Mouse (Mus musculus): ENCODE measurements around the gene Lrrc8c. TPM values are rescaled to one million over a fixed set of nuclear protein-coding genes. Genes with fewer than 3 reads are reported as not detected.
"Not testable (repeated sequence)": the region's sequence is repeated elsewhere in the genome, so short reads cannot be mapped to it uniquely, and the experiment has no call there.

Gene Lrrc8c
- polyA plus RNA-seq, 1 experiment = 3.0 TPM

DNA sequence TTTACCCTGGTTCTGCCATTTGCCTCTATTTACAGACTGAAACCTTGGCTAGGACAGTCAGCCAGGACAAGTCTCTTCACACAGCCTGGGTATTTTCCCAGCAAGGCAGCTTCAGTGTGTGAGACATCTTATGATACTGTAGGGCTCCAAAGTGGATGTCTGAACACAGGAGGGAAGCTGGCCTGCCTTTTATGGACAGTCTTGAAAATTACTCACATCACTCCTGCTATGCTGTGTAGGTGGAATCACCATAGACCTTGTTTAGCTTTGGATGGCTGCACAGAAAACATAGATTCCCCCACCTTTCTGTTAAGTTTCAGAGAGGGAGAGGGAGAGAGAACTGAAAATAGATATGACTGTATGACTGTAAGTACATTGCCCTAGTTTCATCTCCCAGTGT, 99.3 kb downstream of the Lrrc8c start:
- H3K27ac ChIP-seq (replicated peaks; ENCODE audit: low read depth, low read length) = no peak overlapping the region
- H3K4me3 ChIP-seq (ENCODE audit: insufficient read depth, low read depth, low read length) = no peak overlapping the region
- peaks cover 40% of the 10 kb centered on the region for H3K4me1 ChIP-seq (ENCODE audit: control insufficient read depth, insufficient read depth, insufficient read length, low read length)

DNA sequence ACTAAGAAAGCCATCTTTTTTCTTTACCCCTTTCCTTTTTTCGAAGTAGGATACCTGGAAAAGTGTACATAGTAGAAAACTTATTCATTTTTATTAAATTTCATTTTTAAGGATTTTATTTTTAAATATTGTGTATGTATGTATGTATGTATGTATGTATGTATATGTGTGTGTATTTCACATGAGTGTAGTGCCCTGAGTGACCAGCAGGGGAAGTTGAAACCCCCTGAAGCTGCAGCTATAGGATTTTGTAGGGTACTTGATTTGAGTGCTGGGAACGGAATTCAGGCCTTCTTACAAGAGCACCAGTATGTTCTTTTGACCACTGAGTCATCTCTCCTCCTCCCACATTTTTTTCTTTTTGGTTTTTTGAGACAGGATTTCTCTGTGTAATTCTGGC, 100.5 kb downstream of the Lrrc8c start:
- peaks cover 46% of the 10 kb centered on the region for H3K4me1 ChIP-seq (ENCODE audit: control insufficient read depth, insufficient read depth, insufficient read length, low read length)
- peak overlapping the region; percentile 84 for H3K27ac ChIP-seq (replicated peaks; ENCODE audit: low read depth, low read length)
- no peak overlapping the region for H3K4me3 ChIP-seq (ENCODE audit: insufficient read depth, low read depth, low read length)

GRCm38 (mm10) chr5:105620505-105621116, 101.4 kb downstream of the Lrrc8c start:
- no peak overlapping the region for H3K4me3 ChIP-seq (ENCODE audit: insufficient read depth, low read depth, low read length)
- peak overlapping the region; percentile 100 for H3K27ac ChIP-seq (replicated peaks; ENCODE audit: low read depth, low read length)
- H3K4me1 ChIP-seq (ENCODE audit: control insufficient read depth, insufficient read depth, insufficient read length, low read length) = peaks cover 49% of the 10 kb centered on the region

DNA sequence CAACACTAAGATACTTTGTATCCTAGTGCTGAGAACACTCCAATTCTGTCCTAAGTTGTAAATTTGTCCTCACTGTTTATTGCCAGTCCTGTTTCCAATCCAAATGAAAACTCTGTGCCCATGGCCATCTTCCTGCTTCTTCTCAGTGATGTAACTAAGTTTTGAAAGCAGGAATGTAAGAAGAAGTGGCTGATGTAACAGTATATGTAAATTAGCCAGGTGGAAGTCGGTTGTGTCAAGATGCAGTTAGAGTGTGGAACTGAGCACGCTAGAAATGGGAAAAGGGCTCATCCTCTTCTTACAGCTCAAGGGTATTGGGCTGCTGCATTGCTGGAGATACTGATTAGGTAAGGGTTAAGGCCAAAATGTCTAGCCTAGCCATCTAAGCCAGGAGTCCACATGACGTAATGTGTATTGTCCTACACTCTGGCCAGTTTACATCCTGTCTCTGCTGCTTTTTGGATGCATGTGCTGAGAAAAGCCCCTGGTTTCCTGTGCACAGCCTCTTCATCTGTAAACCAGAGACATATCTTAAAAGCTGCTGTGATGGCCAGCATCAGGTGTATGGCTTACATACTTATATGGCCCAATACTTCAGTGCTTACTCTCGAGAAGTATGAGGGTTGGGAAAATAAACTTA, 104.0 kb downstream of the Lrrc8c start:
- peak overlapping the region; percentile 100 for H3K27ac ChIP-seq (replicated peaks; ENCODE audit: low read depth, low read length)
- H3K4me1 ChIP-seq (ENCODE audit: control insufficient read depth, insufficient read depth, insufficient read length, low read length) = peaks cover 47% of the 10 kb centered on the region
- no peak overlapping the region for H3K4me3 ChIP-seq (ENCODE audit: insufficient read depth, low read depth, low read length)

DNA sequence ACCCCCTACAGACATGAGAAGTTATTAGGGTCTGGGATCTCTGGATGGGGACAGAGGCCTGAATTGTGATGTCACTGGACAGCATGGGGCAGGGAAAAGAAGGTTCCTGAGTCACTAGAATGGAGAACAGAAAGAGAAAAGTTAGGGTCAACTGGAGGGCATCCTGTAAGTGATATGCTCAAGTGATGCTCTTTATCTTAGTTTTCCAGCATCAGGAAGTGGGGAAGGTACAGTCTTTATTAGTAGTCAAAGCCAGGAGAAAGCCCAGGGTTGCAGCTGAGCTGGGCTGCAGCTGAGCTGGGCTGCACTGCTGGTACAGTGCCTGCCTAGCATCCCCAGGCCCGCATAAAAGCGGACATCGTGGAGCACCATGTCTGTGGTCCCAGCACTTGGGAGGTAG, 105.1 kb downstream of the Lrrc8c start:
- peak overlapping the region; percentile 100 for H3K27ac ChIP-seq (replicated peaks; ENCODE audit: low read depth, low read length)
- H3K4me1 ChIP-seq (ENCODE audit: control insufficient read depth, insufficient read depth, insufficient read length, low read length) = peaks cover 47% of the 10 kb centered on the region
- no peak overlapping the region for H3K4me3 ChIP-seq (ENCODE audit: insufficient read depth, low read depth, low read length)

GRCm38 (mm10) chr5:105625504-105626150, 106.4 kb downstream of the Lrrc8c start:
- Histone ChIP-seq H3K4me3 (ENCODE audit: insufficient read depth, low read depth, low read length) (no peak overlapping the region), H3K4me1 (ENCODE audit: control insufficient read depth, insufficient read depth, insufficient read length, low read length) (peaks cover 45% of the 10 kb centered on the region), H3K27ac (replicated peaks; ENCODE audit: low read depth, low read length) (peak overlapping the region; percentile 100)

DNA sequence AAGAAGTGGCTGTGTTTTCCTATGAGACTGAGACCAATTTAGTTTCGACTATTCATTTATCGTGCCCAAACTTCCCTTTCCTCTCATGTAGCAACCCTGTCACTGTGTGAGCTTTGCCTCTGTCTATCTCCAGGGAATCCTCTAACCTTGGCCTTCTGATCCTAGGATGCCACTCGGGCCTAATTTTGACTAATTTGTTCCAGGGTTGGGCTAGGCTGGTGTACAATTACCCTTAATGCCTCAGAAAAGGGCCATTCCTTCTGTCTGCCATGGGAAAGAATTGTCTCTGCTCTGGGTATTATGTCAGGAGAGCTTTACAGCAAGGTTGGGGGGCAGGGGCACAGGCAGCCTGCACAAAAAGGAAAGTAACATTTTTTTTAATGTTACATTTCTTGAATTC, 107.2 kb downstream of the Lrrc8c start:
- Histone ChIP-seq H3K27ac (replicated peaks; ENCODE audit: low read depth, low read length) (peak overlapping the region; percentile 100), H3K4me1 (ENCODE audit: control insufficient read depth, insufficient read depth, insufficient read length, low read length) (peaks cover 41% of the 10 kb centered on the region), H3K4me3 (ENCODE audit: insufficient read depth, low read depth, low read length) (no peak overlapping the region)

DNA sequence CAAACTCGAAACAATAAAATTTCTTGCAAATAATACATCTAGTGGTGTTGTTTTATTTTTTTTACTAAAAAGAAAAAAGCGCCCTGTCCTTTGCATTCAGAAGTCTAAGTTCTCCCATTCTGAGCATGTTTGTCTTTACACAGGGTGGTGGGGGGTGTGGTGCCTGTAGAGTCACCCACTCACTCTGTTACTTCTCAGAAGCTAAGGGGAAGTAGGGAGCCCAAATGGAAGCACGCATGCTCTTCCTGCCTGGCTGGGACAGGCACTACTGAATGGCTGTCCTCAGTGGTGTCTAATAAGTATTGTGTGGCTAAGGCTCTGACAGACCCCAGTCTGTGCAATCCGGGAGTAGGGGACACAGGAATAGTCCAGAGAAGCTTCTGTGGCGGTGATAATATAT, 107.9 kb downstream of the Lrrc8c start:
- peaks cover 36% of the 10 kb centered on the region for H3K4me1 ChIP-seq (ENCODE audit: control insufficient read depth, insufficient read depth, insufficient read length, low read length)
- no peak overlapping the region for H3K4me3 ChIP-seq (ENCODE audit: insufficient read depth, low read depth, low read length)
- peak overlapping the region; percentile 48 for H3K27ac ChIP-seq (replicated peaks; ENCODE audit: low read depth, low read length)

GRCm38 (mm10) chr5:105629955-105630354, 110.8 kb downstream of the Lrrc8c start:
- Histone ChIP-seq H3K27ac (replicated peaks; ENCODE audit: low read depth, low read length) (0 out of 2 replicates have a peak overlapping the region, but pooled peaks have one; percentile 42), H3K4me1 (ENCODE audit: control insufficient read depth, insufficient read depth, insufficient read length, low read length) (peaks cover 13% of the 10 kb centered on the region), H3K4me3 (ENCODE audit: insufficient read depth, low read depth, low read length) (no peak overlapping the region)

DNA sequence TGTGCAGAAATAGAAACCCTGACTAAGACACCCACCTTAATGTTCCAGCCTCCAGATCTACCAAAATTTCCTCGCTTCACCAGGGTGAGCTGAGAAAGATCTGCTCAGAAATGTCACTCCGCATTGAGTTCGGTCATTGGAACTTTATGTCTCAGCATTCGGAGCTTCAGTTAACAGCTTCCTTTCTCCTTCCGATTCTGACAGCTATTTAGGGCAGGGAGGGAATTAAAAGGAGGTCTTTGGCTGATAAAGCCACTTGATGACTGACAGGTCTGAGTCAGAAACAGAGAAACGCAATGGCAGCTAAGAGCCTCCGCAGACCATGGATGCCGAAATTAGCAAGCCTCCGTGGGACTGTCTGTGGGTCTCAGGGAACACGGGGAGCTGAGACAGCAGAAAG, 112.9 kb downstream of the Lrrc8c start:
- Histone ChIP-seq H3K4me1 (ENCODE audit: control insufficient read depth, insufficient read depth, insufficient read length, low read length) (peaks cover 2% of the 10 kb centered on the region; the same call in 1 of the 2 replicates), H3K4me3 (ENCODE audit: insufficient read depth, low read depth, low read length) (no peak overlapping the region), H3K27ac (replicated peaks; ENCODE audit: low read depth, low read length) (no peak overlapping the region)

DNA sequence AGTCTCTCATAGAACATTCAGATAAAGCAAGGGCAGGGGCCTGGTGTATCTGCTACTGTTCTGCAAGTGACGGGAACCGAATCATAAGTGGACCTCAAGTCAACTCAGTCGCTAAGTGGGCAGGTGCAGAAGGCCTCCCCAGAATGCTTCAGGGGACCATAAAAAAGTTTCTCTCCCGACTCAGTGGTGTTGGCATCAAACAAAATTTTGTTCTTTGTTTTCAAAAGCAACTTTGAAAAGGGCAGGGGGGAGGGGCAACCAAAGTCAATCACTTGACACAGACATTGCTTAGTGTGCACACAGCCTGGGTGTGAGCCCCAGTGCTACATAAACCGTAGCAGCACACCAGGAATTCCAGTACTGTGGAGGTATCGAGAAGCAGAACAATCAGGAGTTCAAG, 116.4 kb downstream of the Lrrc8c start:
- Histone ChIP-seq H3K27ac (replicated peaks; ENCODE audit: low read depth, low read length) (0 out of 2 replicates have a peak overlapping the region, but pooled peaks have one; percentile 26), H3K4me1 (ENCODE audit: control insufficient read depth, insufficient read depth, insufficient read length, low read length) (0 out of 2 replicates have a peak, but pooled peaks cover 2% of the 10 kb centered on the region), H3K4me3 (ENCODE audit: insufficient read depth, low read depth, low read length) (no peak overlapping the region)

- Histone ChIP-seq H3K4me1 (ENCODE audit: control insufficient read depth, insufficient read depth, insufficient read length, low read length) (0 out of 2 replicates have a peak, but pooled peaks cover 2% of the 10 kb centered on the region), H3K4me3 (ENCODE audit: insufficient read depth, low read depth, low read length) (no peak overlapping the region), H3K27ac (replicated peaks; ENCODE audit: low read depth, low read length) (peak overlapping the region; percentile 60)
Observed at GRCm38 (mm10) chr5:105636484-105637191, 117.5 kb downstream of the Lrrc8c start.

- not testable (repeated sequence) for H3K4me1 ChIP-seq (ENCODE audit: control insufficient read depth, insufficient read depth, insufficient read length, low read length); H3K27ac ChIP-seq (replicated peaks; ENCODE audit: low read depth, low read length); H3K4me3 ChIP-seq (ENCODE audit: insufficient read depth, low read depth, low read length)
Observed at GRCm38 (mm10) chr5:105638266-105638665, 119.1 kb downstream of the Lrrc8c start.

DNA sequence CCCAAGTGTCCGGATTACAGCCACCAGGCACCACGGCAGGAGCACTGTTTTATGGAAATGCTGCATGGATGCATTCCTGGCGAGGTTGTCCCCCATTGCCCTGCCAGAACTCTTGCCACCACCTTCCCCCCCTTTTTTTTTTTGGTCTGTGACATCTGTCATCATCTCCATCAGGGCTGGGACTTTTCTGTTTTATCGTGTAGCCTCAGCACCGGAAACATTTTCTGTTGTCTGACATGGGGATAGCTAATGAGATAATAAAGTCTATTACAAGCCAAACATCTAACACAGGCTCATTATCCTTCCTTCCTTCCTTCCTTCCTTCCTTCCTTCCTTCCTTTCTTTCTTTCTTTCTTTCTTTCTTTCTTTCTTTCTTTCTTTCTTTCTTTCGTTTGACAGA, 119.7 kb downstream of the Lrrc8c start:
- H3K4me1 ChIP-seq (ENCODE audit: control insufficient read depth, insufficient read depth, insufficient read length, low read length) = 0 out of 2 replicates have a peak, but pooled peaks cover 7% of the 10 kb centered on the region
- no peak overlapping the region for H3K4me3 ChIP-seq (ENCODE audit: insufficient read depth, low read depth, low read length)
- H3K27ac ChIP-seq (replicated peaks; ENCODE audit: low read depth, low read length) = no peak overlapping the region

GRCm38 (mm10) chr5:105639363-105639762, 120.2 kb downstream of the Lrrc8c start:
- 0 out of 2 replicates have a peak, but pooled peaks cover 7% of the 10 kb centered on the region for H3K4me1 ChIP-seq (ENCODE audit: control insufficient read depth, insufficient read depth, insufficient read length, low read length)
- no peak overlapping the region for H3K27ac ChIP-seq (replicated peaks; ENCODE audit: low read depth, low read length)
- H3K4me3 ChIP-seq (ENCODE audit: insufficient read depth, low read depth, low read length) = no peak overlapping the region

Measured in brown adipose tissue, adult 24 weeks (tissue).